Mouse (Mus musculus): ENCODE measurements at regions not wholly inside any gene's neighbourhood (a gene's known extent, or its start where the extent isn't known, plus 50 kb on each side); places are given as distances from the start of the nearest gene placed in this dataset.

- Histone ChIP-seq H3K36me3 (ENCODE audit: control insufficient read depth, insufficient read depth) (no peaks in the 10 kb centered on the region), H3K9ac (replicated peaks; ENCODE audit: low read depth, low read length) (no peak overlapping the region), H3K4me2 (ENCODE audit: low read length) (no peak overlapping the region), H3K4me3 (replicated peaks; ENCODE audit: low read length) (no peak overlapping the region), H3K27ac (ENCODE audit: low read length) (no peak overlapping the region), H3K4me1 (replicated peaks; ENCODE audit: control insufficient read depth, insufficient read depth, low read length) (peaks cover 24% of the 10 kb centered on the region), H3K27me3 (replicated peaks; ENCODE audit: control insufficient read depth, insufficient read depth, low read length) (no peaks in the 10 kb centered on the region), H3K9me3 (ENCODE audit: control insufficient read depth, low read length) (no peaks in the 10 kb centered on the region)
- WGBS: 87% methylated on average over 4 of the region's 4 CpGs
- no peak for ATAC-seq
These were observed 77.0 kb upstream of the Pcdh8 start for GRCm38 (mm10) chr14:79848116-79848515.

- Histone ChIP-seq H3K9me3 (ENCODE audit: control insufficient read depth, low read length) (no peaks in the 10 kb centered on the region), H3K9ac (replicated peaks; ENCODE audit: low read depth, low read length) (no peak overlapping the region), H3K4me1 (replicated peaks; ENCODE audit: control insufficient read depth, insufficient read depth, low read length) (peaks cover 10% of the 10 kb centered on the region), H3K27ac (ENCODE audit: low read length) (no peak overlapping the region), H3K4me3 (replicated peaks; ENCODE audit: low read length) (no peak overlapping the region), H3K4me2 (ENCODE audit: low read length) (no peak overlapping the region), H3K36me3 (ENCODE audit: control insufficient read depth, insufficient read depth) (no peaks in the 10 kb centered on the region), H3K27me3 (replicated peaks; ENCODE audit: control insufficient read depth, insufficient read depth, low read length) (no peaks in the 10 kb centered on the region)
- no peak for ATAC-seq
- 62% methylated on average over 5 of the region's 5 CpGs for WGBS
These were observed 73.2 kb upstream of the Pcdh8 start for GRCm38 (mm10) chr14:79844306-79844705.

- Histone ChIP-seq H3K27me3 (replicated peaks; ENCODE audit: control insufficient read depth, insufficient read depth, low read length) (no peaks in the 10 kb centered on the region), H3K4me2 (ENCODE audit: low read length) (no peak overlapping the region), H3K9ac (replicated peaks; ENCODE audit: low read depth, low read length) (no peak overlapping the region), H3K9me3 (ENCODE audit: control insufficient read depth, low read length) (no peaks in the 10 kb centered on the region), H3K4me3 (replicated peaks; ENCODE audit: low read length) (no peak overlapping the region), H3K27ac (ENCODE audit: low read length) (no peak overlapping the region), H3K4me1 (replicated peaks; ENCODE audit: control insufficient read depth, insufficient read depth, low read length) (peaks cover 10% of the 10 kb centered on the region), H3K36me3 (ENCODE audit: control insufficient read depth, insufficient read depth) (no peaks in the 10 kb centered on the region)
- peak; percentile 82 for ATAC-seq
- WGBS: 4% methylated on average over 13 of the region's 13 CpGs
These were observed 72.0 kb upstream of the Pcdh8 start for GRCm38 (mm10) chr14:79843135-79843550.

GRCm38 (mm10) chr14:79842734-79843133 is 71.6 kb upstream of the Pcdh8 start:
- Histone ChIP-seq H3K27ac (ENCODE audit: low read length) (no peak overlapping the region), H3K4me2 (ENCODE audit: low read length) (no peak overlapping the region), H3K36me3 (ENCODE audit: control insufficient read depth, insufficient read depth) (no peaks in the 10 kb centered on the region), H3K4me1 (replicated peaks; ENCODE audit: control insufficient read depth, insufficient read depth, low read length) (peaks cover 10% of the 10 kb centered on the region), H3K4me3 (replicated peaks; ENCODE audit: low read length) (no peak overlapping the region), H3K9me3 (ENCODE audit: control insufficient read depth, low read length) (no peaks in the 10 kb centered on the region), H3K27me3 (replicated peaks; ENCODE audit: control insufficient read depth, insufficient read depth, low read length) (no peaks in the 10 kb centered on the region), H3K9ac (replicated peaks; ENCODE audit: low read depth, low read length) (no peak overlapping the region)
- 14% methylated on average over 3 of the region's 3 CpGs for WGBS
- peak; percentile 62 for ATAC-seq

GRCm38 (mm10) chr14:79837101-79837500 is 66.0 kb upstream of the Pcdh8 start:
- Histone ChIP-seq H3K27me3 (replicated peaks; ENCODE audit: control insufficient read depth, insufficient read depth, low read length) (no peaks in the 10 kb centered on the region), H3K9ac (replicated peaks; ENCODE audit: low read depth, low read length) (no peak overlapping the region), H3K27ac (ENCODE audit: low read length) (no peak overlapping the region), H3K36me3 (ENCODE audit: control insufficient read depth, insufficient read depth) (no peaks in the 10 kb centered on the region), H3K4me3 (replicated peaks; ENCODE audit: low read length) (no peak overlapping the region), H3K4me1 (replicated peaks; ENCODE audit: control insufficient read depth, insufficient read depth, low read length) (no peaks in the 10 kb centered on the region), H3K9me3 (ENCODE audit: control insufficient read depth, low read length) (no peaks in the 10 kb centered on the region), H3K4me2 (ENCODE audit: low read length) (no peak overlapping the region)
- WGBS: 40% methylated on average over 5 of the region's 5 CpGs
- ATAC-seq: no peak

- H3K9ac ChIP-seq (replicated peaks; ENCODE audit: low read depth, low read length): no peak overlapping the region
- no peak overlapping the region for H3K4me3 ChIP-seq (replicated peaks; ENCODE audit: low read length)
- no peak overlapping the region for H3K4me2 ChIP-seq (ENCODE audit: low read length)
- 92% methylated on average over 5 of the region's 6 CpGs for WGBS
- H3K4me1 ChIP-seq (replicated peaks; ENCODE audit: control insufficient read depth, insufficient read depth, low read length): no peaks in the 10 kb centered on the region
- H3K9me3 ChIP-seq (ENCODE audit: control insufficient read depth, low read length): no peaks in the 10 kb centered on the region
- H3K27me3 ChIP-seq (replicated peaks; ENCODE audit: control insufficient read depth, insufficient read depth, low read length): no peaks in the 10 kb centered on the region
- ATAC-seq: no peak
- H3K27ac ChIP-seq (ENCODE audit: low read length): no peak overlapping the region
- H3K36me3 ChIP-seq (ENCODE audit: control insufficient read depth, insufficient read depth): no peaks in the 10 kb centered on the region
These were observed 65.1 kb upstream of the Pcdh8 start for GRCm38 (mm10) chr14:79836186-79836585.

GRCm38 (mm10) chr14:79824670-79825446 is 53.7 kb upstream of the Pcdh8 start:
- ATAC-seq: no peak
- 70% methylated on average over 11 of the region's 11 CpGs for WGBS
- no peaks in the 10 kb centered on the region for H3K9me3 ChIP-seq (ENCODE audit: control insufficient read depth, low read length)
- H3K4me3 ChIP-seq (replicated peaks; ENCODE audit: low read length): no peak overlapping the region
- H3K27ac ChIP-seq (ENCODE audit: low read length): peak overlapping the region; percentile 35; the same call in 1 of the 2 replicates
- no peaks in the 10 kb centered on the region for H3K36me3 ChIP-seq (ENCODE audit: control insufficient read depth, insufficient read depth)
- peaks cover 25% of the 10 kb centered on the region for H3K4me1 ChIP-seq (replicated peaks; ENCODE audit: control insufficient read depth, insufficient read depth, low read length)
- no peak overlapping the region for H3K4me2 ChIP-seq (ENCODE audit: low read length)
- no peaks in the 10 kb centered on the region for H3K27me3 ChIP-seq (replicated peaks; ENCODE audit: control insufficient read depth, insufficient read depth, low read length)
- no peak overlapping the region for H3K9ac ChIP-seq (replicated peaks; ENCODE audit: low read depth, low read length)

GRCm38 (mm10) chr14:79822453-79823117 is 51.5 kb upstream of the Pcdh8 start:
- Histone ChIP-seq H3K36me3 (ENCODE audit: control insufficient read depth, insufficient read depth) (no peaks in the 10 kb centered on the region), H3K4me1 (replicated peaks; ENCODE audit: control insufficient read depth, insufficient read depth, low read length) (peaks cover 25% of the 10 kb centered on the region), H3K9me3 (ENCODE audit: control insufficient read depth, low read length) (no peaks in the 10 kb centered on the region), H3K27ac (ENCODE audit: low read length) (peak overlapping the region; percentile 83), H3K27me3 (replicated peaks; ENCODE audit: control insufficient read depth, insufficient read depth, low read length) (no peaks in the 10 kb centered on the region), H3K4me3 (replicated peaks; ENCODE audit: low read length) (no peak overlapping the region), H3K9ac (replicated peaks; ENCODE audit: low read depth, low read length) (0 out of 2 replicates have a peak overlapping the region, but pooled peaks have one; percentile 23), H3K4me2 (ENCODE audit: low read length) (peak overlapping the region; percentile 17; the same call in 1 of the 2 replicates)
- 28% methylated on average over 16 of the region's 16 CpGs for WGBS
- ATAC-seq: peak; percentile 23

GRCm38 (mm10) chr14:79822011-79822435 is 50.9 kb upstream of the Pcdh8 start:
- 13% methylated on average over 5 of the region's 5 CpGs for WGBS
- Histone ChIP-seq H3K4me3 (replicated peaks; ENCODE audit: low read length) (no peak overlapping the region), H3K9ac (replicated peaks; ENCODE audit: low read depth, low read length) (0 out of 2 replicates have a peak overlapping the region, but pooled peaks have one; percentile 23), H3K27me3 (replicated peaks; ENCODE audit: control insufficient read depth, insufficient read depth, low read length) (no peaks in the 10 kb centered on the region), H3K9me3 (ENCODE audit: control insufficient read depth, low read length) (no peaks in the 10 kb centered on the region), H3K4me1 (replicated peaks; ENCODE audit: control insufficient read depth, insufficient read depth, low read length) (peaks cover 25% of the 10 kb centered on the region), H3K27ac (ENCODE audit: low read length) (peak overlapping the region; percentile 83), H3K36me3 (ENCODE audit: control insufficient read depth, insufficient read depth) (no peaks in the 10 kb centered on the region), H3K4me2 (ENCODE audit: low read length) (peak overlapping the region; percentile 17; the same call in 1 of the 2 replicates)
- ATAC-seq: peak; percentile 79

All from forebrain, embryonic 16.5 days (tissue).